Mouse (Mus musculus) cerebellum, adult 8-10 months (tissue): ENCODE results near the gene Gm20916.
"Not testable (repeated sequence)": the region's sequence is repeated elsewhere in the genome, so short reads cannot be mapped to it uniquely, and the experiment has no call there.

ENCODE experiments used
- DNase-seq: peaks from one replicate; pipeline ENCODE4 v3.0.0; 2022

The Gm20916 gene

GRCm38 (mm10) chrY:79319265-79319664 is at the start of gene Gm20916:
Gm20916 (plus strand) TSS chrY:79319565.
- DNase-seq, result not testable (repeated sequence)
